Mouse (Mus musculus) left cerebral cortex, adult 18-20 months (tissue): ENCODE measurements around the gene Mark1. TPM values are rescaled to one million over a fixed set of nuclear protein-coding genes. Genes with fewer than 3 reads are reported as not detected.

Experiments used
- DNase-seq, 2 experiments: peaks; one replicate each; pipeline ENCODE4 v3.0.0; 2021 to 2022; ENCODE audit warnings: low spot score in 2 of 2, mixed read lengths in 1 of 2
- total RNA-seq, 2 experiments: library from RNA; stranded (reverse); gene quantifications; 2 replicates each; pipeline ENCODE4 v1.2.3; 2021

The Mark1 gene
- total RNA-seq, 2 experiments from 2014 or later: 80.9 to 92.4 TPM

GRCm38 (mm10) chr1:184891998-184892397, 107.4 kb downstream of the Mark1 start:
- no peak for DNase-seq

- no peak for DNase-seq
Observed at GRCm38 (mm10) chr1:184889454-184889853, 109.9 kb downstream of the Mark1 start.

- no peak for DNase-seq
Observed at GRCm38 (mm10) chr1:184886160-184886559, 113.2 kb downstream of the Mark1 start.

- peak; percentile 31 to 44 for DNase-seq
Observed at GRCm38 (mm10) chr1:184882281-184883268, 116.8 kb downstream of the Mark1 start, which contains the start of gene C130074G19Rik. TSS of gene C130074G19Rik (minus strand) at chr1:184883218.

- DNase-seq: no peak
Observed at GRCm38 (mm10) chr1:184881861-184882260, 117.5 kb downstream of the Mark1 start.

GRCm38 (mm10) chr1:184881211-184881610, 118.2 kb downstream of the Mark1 start:
- DNase-seq: no peak

GRCm38 (mm10) chr1:184878860-184879259, 120.5 kb downstream of the Mark1 start:
- peak in 1 of 2 experiments; percentile 35 for DNase-seq

GRCm38 (mm10) chr1:184877306-184877705, 122.1 kb downstream of the Mark1 start:
- DNase-seq: peak; percentile 43 to 68

- DNase-seq: no peak
Observed at GRCm38 (mm10) chr1:184873910-184874309, 125.5 kb downstream of the Mark1 start.

GRCm38 (mm10) chr1:184872069-184872819, 127.1 kb downstream of the Mark1 start:
- DNase-seq: no peak

GRCm38 (mm10) chr1:184871506-184871905, 127.9 kb downstream of the Mark1 start:
- DNase-seq: no peak

GRCm38 (mm10) chr1:184870646-184871385, 128.6 kb downstream of the Mark1 start:
- no peak for DNase-seq

- DNase-seq: no peak
Observed at GRCm38 (mm10) chr1:184869939-184870565, 129.3 kb downstream of the Mark1 start.

- no peak for DNase-seq
Observed at GRCm38 (mm10) chr1:184867640-184868120, 131.7 kb downstream of the Mark1 start.

GRCm38 (mm10) chr1:184864381-184864801, 135.0 kb downstream of the Mark1 start:
- DNase-seq: no peak

GRCm38 (mm10) chr1:184862636-184863035, 136.7 kb downstream of the Mark1 start:
- DNase-seq: no peak

- DNase-seq: no peak
Observed at GRCm38 (mm10) chr1:184861551-184861950, 137.8 kb downstream of the Mark1 start.

GRCm38 (mm10) chr1:184860276-184860675, 139.1 kb downstream of the Mark1 start:
- DNase-seq: no peak

GRCm38 (mm10) chr1:184858253-184858652, 141.1 kb downstream of the Mark1 start:
- no peak for DNase-seq

GRCm38 (mm10) chr1:184857216-184857615, 142.2 kb downstream of the Mark1 start:
- peak; percentile 53 to 55 for DNase-seq
